ENCODE assay signal across 7 mouse cellular contexts in the genomic region with DNA sequence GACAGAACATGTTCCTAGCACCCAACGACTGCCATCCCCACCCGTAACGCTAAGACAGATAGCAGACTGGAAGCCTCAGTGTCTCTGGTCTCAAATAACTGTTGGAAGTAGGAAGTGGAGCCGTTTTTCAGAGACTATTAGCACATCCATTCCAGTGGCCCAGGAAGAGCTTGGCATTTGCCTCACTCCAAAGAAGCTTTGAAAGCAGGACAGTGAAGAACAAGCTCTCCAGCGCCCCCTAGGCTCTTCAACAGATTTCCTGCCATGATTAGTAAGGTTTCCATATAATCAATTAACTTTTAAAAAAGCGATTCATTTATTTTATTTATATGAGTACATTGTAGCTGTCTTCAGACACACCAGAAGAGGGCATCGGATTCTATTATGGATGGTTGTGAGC. TPM values are rescaled to one million over a fixed set of nuclear protein-coding genes. Genes with fewer than 3 reads are reported as not detected.
DNase-seq lines count a peak whose midpoint lies in the region; ATAC-seq and TF ChIP-seq lines count a peak whose summit lies in the region.

No protein-coding gene starts in this region.

- 44% methylated on average over 7 of the region's 7 CpGs for WGBS in limb, embryonic 11.5 days
- 40% methylated on average over 7 of the region's 7 CpGs for WGBS in limb, embryonic 10.5 days
- WGBS in limb, embryonic 14.5 days: 41% methylated on average over 7 of the region's 7 CpGs

- ATAC-seq in limb, embryonic 11.5 days (ENCODE audit: insufficient number of reproducible peaks, low FRiP score, low TSS enrichment, low read depth): no peak
- ATAC-seq in limb, embryonic 14.5 days (ENCODE audit: low FRiP score, low read depth): no peak
- ATAC-seq in inflammation-experienced regulatory T-cells, adult 6 months: no peak

- no peaks in the 10 kb centered on the region for H3K36me3 ChIP-seq in limb, embryonic 11.5 days (ENCODE audit: control insufficient read depth, insufficient read depth, low read length)
- no peaks in the 10 kb centered on the region for H3K36me3 ChIP-seq in limb, embryonic 10.5 days
- H3K36me3 ChIP-seq in limb, embryonic 14.5 days (ENCODE audit: control insufficient read depth, insufficient read depth, low read length): no peaks in the 10 kb centered on the region

- no peaks in the 10 kb centered on the region for H3K4me1 ChIP-seq in limb, embryonic 11.5 days (ENCODE audit: control insufficient read depth, insufficient read depth, low read length)
- no peaks in the 10 kb centered on the region for H3K4me1 ChIP-seq in limb, embryonic 10.5 days
- no peaks in the 10 kb centered on the region; the same call in 1 of the 2 replicates for H3K4me1 ChIP-seq in limb, embryonic 14.5 days (ENCODE audit: control insufficient read depth, insufficient read depth, low read length)

- H3K9me3 ChIP-seq in limb, embryonic 11.5 days (ENCODE audit: control insufficient read depth, low read length): no peaks in the 10 kb centered on the region
- H3K9me3 ChIP-seq in limb, embryonic 10.5 days (replicated peaks): no peaks in the 10 kb centered on the region
- H3K9me3 ChIP-seq in limb, embryonic 14.5 days (ENCODE audit: control insufficient read depth, low read length): no peaks in the 10 kb centered on the region

- TF ChIP-seq POLR2A in limb, embryonic 14.5 days (IDR thresholded peaks at IDR 0.05; ENCODE audit: borderline replicate concordance, extremely low read depth, insufficient read depth, insufficient read length): no peak

- no peak overlapping the region for H3K9ac ChIP-seq in limb, embryonic 11.5 days (ENCODE audit: low read length)
- no peak overlapping the region for H3K9ac ChIP-seq in limb, embryonic 14.5 days (ENCODE audit: low read depth, low read length, severe bottlenecking)

- H3K27ac ChIP-seq in limb, embryonic 11.5 days (replicated peaks; ENCODE audit: low read depth, low read length): no peak overlapping the region
- H3K27ac ChIP-seq in limb, embryonic 10.5 days: no peak overlapping the region
- no peak overlapping the region for H3K27ac ChIP-seq in limb, embryonic 14.5 days (replicated peaks; ENCODE audit: low read depth, low read length)

- no peaks in the 10 kb centered on the region for H3K27me3 ChIP-seq in limb, embryonic 11.5 days (ENCODE audit: control insufficient read depth, insufficient read depth, low read length)
- no peaks in the 10 kb centered on the region for H3K27me3 ChIP-seq in limb, embryonic 10.5 days (ENCODE audit: low read depth, poor library complexity, severe bottlenecking)
- H3K27me3 ChIP-seq in limb, embryonic 14.5 days (ENCODE audit: control insufficient read depth, insufficient read depth, low read length): no peaks in the 10 kb centered on the region

- no peak overlapping the region for H3K4me2 ChIP-seq in limb, embryonic 11.5 days (ENCODE audit: low read depth, severe bottlenecking)
- no peak overlapping the region for H3K4me2 ChIP-seq in limb, embryonic 14.5 days (replicated peaks; ENCODE audit: low read depth, low read length, severe bottlenecking)

- peak; percentile 37 for DNase-seq in limb, embryonic 11.5 days (ENCODE audit: low spot score)
- DNase-seq in limb, embryonic 10.5 days (ENCODE audit: low spot score): no peak
- DNase-seq in MEL-GATA-1-ER (ENCODE audit: extremely low read depth, low read depth): peak; percentile 46
- DNase-seq in brain, adult 2 months (ENCODE audit: low read depth, low spot score): peak; percentile 71
- DNase-seq in limb, embryonic 14.5 days (ENCODE audit: low spot score): peak; percentile 41
- DNase-seq in frontal cortex, postnatal 14 days (ENCODE audit: low spot score in 2 of 2): no peak

- no peak overlapping the region for H3K4me3 ChIP-seq in limb, embryonic 11.5 days (ENCODE audit: low read depth, low read length)
- H3K4me3 ChIP-seq in limb, embryonic 10.5 days: no peak overlapping the region
- H3K4me3 ChIP-seq in limb, embryonic 14.5 days (replicated peaks; ENCODE audit: low read length): no peak overlapping the region

RNA-seq across cellular contexts. Expression of a gene that starts 28.6 kb away (rescaled TPM):
- 0.30 and 0.31 TPM in 2 replicates for polyA plus RNA-seq in limb, embryonic 11.5 days (2014; fragmentation: Nextera tagmentation; extraction: Ambion mirVana)
- 0.13 and 0.23 TPM in 2 replicates for polyA plus RNA-seq in limb, embryonic 10.5 days (2016; fragmentation: Nextera tagmentation; extraction: Ambion mirVana)
- polyA plus RNA-seq in limb, embryonic 14.5 days (2012; rRNA removed): 2.8 and 3.0 TPM in 2 replicates
- polyA plus RNA-seq in limb, embryonic 14.5 days (2014; fragmentation: Nextera tagmentation; extraction: Ambion mirVana): 1.2 and 1.6 TPM in 2 replicates
- polyA plus RNA-seq in inflammation-experienced regulatory T-cells, adult 6 months (2017; shearing (Covaris generic)): 1 to 10 TPM; 3.6 to 4.8 (median 4.6) TPM

RNA-seq across cellular contexts. Expression of a gene that starts 32.7 kb away (rescaled TPM):
- 41.3 and 41.9 TPM in 2 replicates for polyA plus RNA-seq in limb, embryonic 11.5 days (2014; fragmentation: Nextera tagmentation; extraction: Ambion mirVana)
- 31.9 and 41.0 TPM in 2 replicates for polyA plus RNA-seq in limb, embryonic 10.5 days (2016; fragmentation: Nextera tagmentation; extraction: Ambion mirVana)
- polyA plus RNA-seq in limb, embryonic 14.5 days (2012; rRNA removed): 21.5 and 23.0 TPM in 2 replicates
- 23.9 and 26.8 TPM in 2 replicates for polyA plus RNA-seq in limb, embryonic 14.5 days (2014; fragmentation: Nextera tagmentation; extraction: Ambion mirVana)
- polyA plus RNA-seq in inflammation-experienced regulatory T-cells, adult 6 months (2017; shearing (Covaris generic)): 10 to 100 TPM; 17.2 to 49.5 (median 35.4) TPM

Comparison
In these comparisons a context has a peak if more than half of its experiments do, and no peak if none do; other contexts are left out.
1. DNase-seq: peak in limb, embryonic 11.5 days (single experiment), MEL-GATA-1-ER (single experiment), brain, adult 2 months (single experiment) and limb, embryonic 14.5 days (single experiment); none in limb, embryonic 10.5 days (single experiment) and frontal cortex, postnatal 14 days (0 of 2).